Mouse (Mus musculus): Measurements from ENCODE around the gene Frem2.

The Frem2 gene

GRCm38 (mm10) chr3:53656878-53657561, at the start of gene Frem2:
Frem2 (minus strand) TSS chr3:53657355.
- no peak for DNase-seq (ENCODE audit: low spot score)

- no peak for DNase-seq (ENCODE audit: low spot score)
These were observed 48.9 kb upstream of the Frem2 start for GRCm38 (mm10) chr3:53705992-53706495.

DNA sequence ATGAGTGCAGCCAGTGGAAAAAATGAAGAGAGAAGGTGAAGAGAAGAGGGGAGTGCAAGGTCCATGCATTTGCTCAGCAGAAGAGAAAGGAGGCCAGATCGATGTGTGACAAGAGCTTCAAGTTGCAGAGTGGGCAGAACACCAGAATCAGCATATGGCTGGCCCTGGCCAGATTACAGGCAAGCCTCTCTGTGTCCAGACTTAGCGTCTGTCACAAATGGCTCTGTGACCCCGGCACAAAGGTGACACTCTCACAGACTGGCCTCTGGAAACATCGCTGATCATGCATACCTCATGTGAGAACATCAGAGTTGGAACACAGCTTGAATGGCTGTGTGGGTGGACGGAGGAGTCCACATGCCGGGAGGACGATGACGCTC, 46.0 kb upstream of the Frem2 start:
- no peak for DNase-seq (ENCODE audit: low spot score)

GRCm38 (mm10) chr3:53702421-53703125, 45.4 kb upstream of the Frem2 start:
- no peak for DNase-seq (ENCODE audit: low spot score)

DNA sequence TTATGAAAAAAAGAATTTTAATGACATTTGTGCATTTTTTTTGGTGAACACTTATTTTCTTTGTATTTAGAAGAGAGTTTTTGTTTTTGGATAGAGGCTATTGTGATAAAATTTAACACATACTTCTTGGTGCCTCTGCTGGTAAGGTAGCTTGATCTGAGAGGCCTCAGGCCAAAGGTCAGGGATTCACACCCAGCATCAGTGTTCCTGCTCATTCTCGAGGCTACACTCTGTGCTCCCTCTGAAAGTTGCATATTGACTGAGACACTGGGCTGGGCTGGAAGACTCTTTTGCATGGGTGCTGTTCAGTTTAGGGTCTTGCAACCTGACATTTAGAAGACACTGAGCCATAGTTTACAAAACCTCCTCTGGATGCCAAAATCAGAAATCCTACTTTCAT, 44.8 kb upstream of the Frem2 start:
- no peak for DNase-seq (ENCODE audit: low spot score)

DNA sequence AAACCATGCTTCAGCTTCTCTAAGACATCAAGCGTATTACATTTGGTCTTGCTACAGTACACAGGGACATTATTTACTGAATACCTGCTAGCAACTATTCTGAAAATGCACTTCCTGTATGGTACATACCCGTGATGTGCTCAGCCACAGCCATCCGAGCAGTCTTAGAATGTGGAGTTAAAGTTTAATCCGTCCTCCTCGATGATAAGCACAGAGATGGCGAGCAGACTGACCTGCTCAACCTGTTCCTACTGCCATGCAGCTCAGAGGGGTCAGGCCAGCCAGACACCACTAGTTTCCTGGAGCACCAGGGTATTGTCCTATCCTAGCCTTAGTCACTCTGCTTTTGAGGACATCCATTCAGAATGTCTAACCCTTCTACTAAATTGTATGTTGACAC, 30.6 kb upstream of the Frem2 start:
- no peak for DNase-seq (ENCODE audit: low spot score)

GRCm38 (mm10) chr3:53682244-53682643, 25.1 kb upstream of the Frem2 start:
- no peak for DNase-seq (ENCODE audit: low spot score)

DNA sequence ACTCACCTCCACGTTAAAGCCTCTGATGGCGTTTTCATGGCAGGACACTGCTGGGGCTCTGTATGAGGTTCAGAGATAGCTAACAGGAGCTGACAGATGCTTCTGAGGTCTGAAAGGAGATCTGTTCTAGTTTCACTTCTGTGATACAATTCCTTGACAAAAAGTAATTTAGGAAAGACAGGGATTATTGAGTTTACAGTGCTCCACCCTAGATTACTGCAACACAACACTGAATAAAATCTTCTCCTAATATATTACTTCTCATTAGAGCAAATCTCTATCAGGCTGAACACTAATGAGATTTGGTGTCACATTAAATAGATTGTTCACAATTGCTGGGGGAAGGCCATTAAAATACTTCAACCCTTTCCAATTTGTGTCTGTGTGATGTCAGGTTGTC, 23.7 kb upstream of the Frem2 start:
- no peak for DNase-seq (ENCODE audit: low spot score)

GRCm38 (mm10) chr3:53674225-53674624, 17.1 kb upstream of the Frem2 start:
- no peak for DNase-seq (ENCODE audit: low spot score)

DNA sequence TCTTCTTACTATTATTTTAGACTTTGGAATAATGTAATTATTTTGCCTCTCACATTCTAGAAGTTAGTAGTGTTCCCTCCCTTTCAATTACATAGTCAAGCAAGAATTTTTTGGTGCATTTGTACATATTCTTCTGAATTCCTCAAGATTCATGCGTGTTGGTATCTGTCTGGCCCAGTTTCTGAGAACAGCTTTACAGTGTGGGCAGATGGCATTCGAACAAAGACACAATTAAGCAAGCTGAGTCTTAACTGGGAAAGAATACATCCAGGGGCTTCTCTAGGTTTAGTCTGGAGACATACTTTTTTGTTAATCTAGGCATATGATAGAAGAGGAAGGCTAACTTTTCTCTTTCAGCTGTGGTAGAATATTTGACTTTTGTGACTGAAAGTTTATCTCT, 12.6 kb upstream of the Frem2 start:
- DNase-seq (ENCODE audit: low spot score) = no peak

DNA sequence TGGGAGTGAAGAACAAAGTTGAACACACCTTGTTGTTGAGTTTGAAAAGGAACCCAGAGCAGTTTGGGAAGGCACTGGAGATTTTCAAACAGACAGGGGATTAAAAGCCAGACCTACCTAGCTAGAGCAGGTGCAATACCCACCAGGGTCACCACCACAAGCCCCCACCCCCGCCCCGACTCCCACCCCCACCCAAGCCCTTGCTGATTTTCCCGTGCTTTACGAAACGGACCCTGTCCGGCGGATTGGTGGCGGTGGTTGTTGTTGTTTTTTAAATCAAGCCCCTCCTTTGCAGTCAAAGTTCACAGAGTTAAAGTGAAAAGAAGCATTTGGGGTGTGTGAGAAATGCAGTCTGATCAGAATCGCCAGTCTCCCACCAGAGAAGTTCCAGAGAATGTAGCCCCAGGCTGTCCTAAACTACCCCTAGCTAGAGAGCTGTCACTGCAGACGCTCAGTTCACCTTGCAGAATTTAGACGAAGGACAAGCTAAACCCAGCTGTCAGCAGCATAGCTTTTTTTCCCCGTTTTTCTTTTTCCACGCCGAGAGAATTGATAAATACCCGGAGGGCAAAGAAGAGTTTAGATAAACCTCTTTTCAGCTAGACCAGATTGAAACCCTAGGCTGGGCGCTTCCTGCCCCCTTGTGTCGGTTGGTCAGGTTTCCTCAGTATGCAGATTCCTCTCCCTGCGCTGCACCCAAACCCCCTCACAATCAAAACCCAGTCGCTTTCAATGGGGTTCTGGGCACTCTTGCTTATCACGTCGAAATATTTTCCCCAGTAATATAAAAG, 784 bp upstream of the Frem2 start:
- DNase-seq (ENCODE audit: low spot score) = no peak

DNA sequence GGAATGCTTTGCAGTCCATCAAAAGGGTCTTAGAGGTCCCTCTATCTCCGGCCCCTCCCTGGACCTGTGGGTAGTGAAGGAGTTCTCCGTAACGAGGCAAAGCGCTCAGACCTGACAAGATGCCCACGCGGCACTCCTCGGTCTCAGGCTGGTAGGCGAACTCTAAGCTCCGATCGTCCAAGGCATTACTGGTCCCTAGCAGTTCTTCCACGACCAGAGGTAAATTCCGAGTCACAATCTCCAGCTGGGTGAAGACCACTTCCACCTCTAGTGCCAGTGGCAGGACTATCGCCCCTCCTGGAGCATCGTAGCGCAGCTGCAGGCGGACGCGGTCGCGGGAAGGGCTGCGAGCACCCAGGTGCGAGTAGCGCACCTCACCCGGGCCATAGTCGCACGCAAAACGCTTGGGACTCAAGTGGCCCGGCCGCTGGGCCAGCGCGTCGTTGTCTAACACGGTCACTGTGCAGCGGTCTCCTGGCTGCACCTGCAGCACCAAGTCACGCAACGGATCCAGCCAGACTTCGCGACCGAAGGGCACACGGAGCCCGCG, 752 bp downstream of the Frem2 start:
- no peak for DNase-seq (ENCODE audit: low spot score)

DNA sequence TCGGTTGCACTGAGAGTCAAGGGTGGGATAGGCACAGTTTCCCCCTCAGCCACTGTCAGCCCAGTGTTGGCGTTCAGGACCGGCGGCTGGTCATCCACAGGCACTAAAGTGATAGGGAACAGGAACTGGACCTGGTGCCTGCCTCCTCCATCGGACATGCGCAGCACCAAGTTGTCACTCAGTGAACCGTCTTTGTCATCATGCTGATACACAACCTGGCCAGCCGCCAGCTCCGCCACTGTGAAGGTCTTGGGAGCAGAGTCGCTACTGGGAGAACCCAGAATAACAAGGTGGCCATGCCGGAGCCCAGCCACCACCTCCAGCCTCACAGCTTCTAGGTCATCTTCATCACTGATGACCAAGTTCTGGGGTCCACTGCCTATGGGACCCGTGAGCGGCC, 1.8 kb downstream of the Frem2 start:
- DNase-seq (ENCODE audit: low spot score) = no peak

- DNase-seq (ENCODE audit: low spot score) = no peak
These were observed 7.0 kb downstream of the Frem2 start for GRCm38 (mm10) chr3:53650003-53650748.

DNA sequence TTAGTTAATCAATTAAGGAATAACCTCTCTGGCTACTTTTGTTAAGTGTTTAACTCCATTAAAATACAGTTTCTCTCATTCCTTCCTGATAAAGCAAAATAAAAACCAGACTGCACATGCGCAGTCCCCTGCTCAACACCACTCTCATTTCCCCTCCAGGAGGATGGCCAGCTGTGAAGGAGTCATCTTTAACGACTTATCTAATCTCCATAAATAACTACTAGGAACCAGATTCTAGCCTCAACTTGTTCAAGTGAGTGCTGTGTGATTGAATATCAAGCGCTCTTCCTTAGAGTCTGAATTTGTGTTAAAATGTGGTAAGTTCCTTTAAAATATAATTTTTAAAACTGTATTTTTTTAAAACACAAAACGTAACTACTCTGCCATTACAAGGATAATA, 7.7 kb downstream of the Frem2 start:
- no peak for DNase-seq (ENCODE audit: low spot score)

- DNase-seq (ENCODE audit: low spot score) = no peak
These were observed 8.3 kb downstream of the Frem2 start for GRCm38 (mm10) chr3:53648902-53649301.

- no peak for DNase-seq (ENCODE audit: low spot score)
These were observed 21.2 kb downstream of the Frem2 start for GRCm38 (mm10) chr3:53635948-53636347.

DNA sequence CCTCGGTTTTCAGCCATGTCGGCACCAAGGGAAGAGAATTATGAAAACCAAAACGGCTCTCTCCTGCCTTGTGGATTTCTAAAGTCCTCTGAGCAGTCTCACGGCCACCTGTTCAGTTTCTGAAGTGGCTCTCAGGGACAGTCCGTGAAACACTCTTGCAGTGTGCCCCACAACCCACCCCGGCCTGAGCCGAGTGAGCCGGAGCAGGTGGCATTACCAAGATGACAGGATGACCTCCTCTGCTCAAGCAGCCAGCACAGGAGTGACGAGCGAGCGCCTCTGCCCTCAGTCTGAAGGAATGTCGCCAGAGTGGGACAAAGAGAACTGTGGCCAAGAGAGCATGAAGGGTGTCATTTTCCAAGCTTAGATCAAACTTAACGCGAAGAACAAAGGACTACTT, 26.0 kb downstream of the Frem2 start:
- DNase-seq (ENCODE audit: low spot score) = no peak

DNA sequence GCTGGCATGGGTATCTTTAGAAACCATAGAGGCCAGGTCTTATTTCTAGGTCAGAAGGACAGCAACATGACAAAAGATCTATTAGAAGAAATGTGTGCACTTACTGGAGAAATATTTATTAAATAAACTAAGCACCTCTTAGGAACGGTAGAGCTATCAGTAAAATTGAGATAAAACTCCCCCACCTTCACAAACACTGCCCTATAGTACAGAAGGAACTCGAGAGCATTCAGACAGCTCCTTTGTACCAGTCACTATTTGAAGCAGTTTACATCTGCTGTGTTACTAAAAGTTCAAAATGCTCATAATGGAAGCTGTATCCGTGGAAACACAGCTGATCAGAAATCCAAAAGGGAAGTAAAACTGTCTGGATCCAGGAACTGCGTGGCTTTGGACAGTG, 26.5 kb downstream of the Frem2 start:
- DNase-seq (ENCODE audit: low spot score) = no peak

GRCm38 (mm10) chr3:53629966-53630365, 27.2 kb downstream of the Frem2 start:
- DNase-seq (ENCODE audit: low spot score) = no peak

DNA sequence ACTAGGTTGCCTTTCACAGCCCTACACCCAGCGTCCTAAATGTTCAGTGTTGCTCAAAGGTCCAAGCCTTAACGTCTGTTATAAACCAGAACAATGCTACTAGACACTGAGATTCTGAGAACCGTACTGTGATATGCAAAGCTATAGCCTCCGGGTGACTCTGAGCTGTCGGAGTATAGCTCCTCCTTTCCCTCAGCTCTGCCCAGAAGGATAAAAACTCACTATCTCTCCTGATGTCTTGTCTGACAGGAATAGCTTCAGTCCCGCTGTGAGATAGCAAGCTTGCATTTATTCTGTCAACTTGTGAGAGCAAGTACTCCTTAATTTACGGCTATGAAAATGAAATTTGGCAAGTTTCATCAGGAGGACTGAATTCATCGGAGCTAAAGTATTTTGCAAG, 33.9 kb downstream of the Frem2 start:
- no peak for DNase-seq (ENCODE audit: low spot score)

DNA sequence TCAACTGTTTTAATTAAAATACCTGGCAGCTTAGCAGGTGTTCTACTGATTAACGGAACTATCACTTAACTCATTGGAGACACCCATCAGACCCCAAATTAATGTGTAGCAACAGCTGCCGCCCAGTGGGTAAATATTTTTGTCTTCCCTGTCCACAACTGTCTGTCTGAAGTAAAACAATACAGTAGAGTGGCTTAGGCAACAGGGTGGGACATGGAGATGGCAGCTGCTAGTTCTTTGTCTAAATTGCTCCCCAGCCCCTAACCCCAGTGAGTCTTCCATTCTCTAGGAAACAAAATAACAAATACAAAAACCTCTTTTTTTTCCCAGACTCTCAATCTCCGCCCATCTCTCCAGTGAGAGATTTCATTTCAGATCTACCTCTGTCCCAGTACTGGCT, 36.2 kb downstream of the Frem2 start:
- DNase-seq (ENCODE audit: low spot score) = no peak
